Mouse (Mus musculus) MEL (cell line): ENCODE data around the gene Egfem1. TPM values are rescaled to one million over a fixed set of nuclear protein-coding genes. Genes with fewer than 3 reads are reported as not detected.

ENCODE experiments used
- DNase-seq: peaks from one replicate; pipeline ENCODE4 v3.0.0; 2011; ENCODE audit warnings: low read depth, low spot score
- H3K27ac ChIP-seq: 2 replicates; pipeline ENCODE4 v1.5.1; 2012; ENCODE audit warnings: low read depth, mild to moderate bottlenecking, control low read depth, low read length, moderate library complexity; ENCODE audit not compliant: control insufficient read depth
- H3K27me3 ChIP-seq, 2 experiments: fragments of 150-350 bp in 1 of 2; sonication (generic) in 1 of 2; 2 replicates each; pipeline ENCODE4 v1.6.1; 2012; ENCODE audit warnings: low read length in 2 of 2, mild to moderate bottlenecking in 2 of 2, improper control_type of control experiment in 1 of 2, moderate library complexity in 1 of 2; ENCODE audit not compliant: insufficient read depth in 2 of 2, control insufficient read depth in 1 of 2
- H3K36me3 ChIP-seq, 2 experiments: 2 replicates each; pipeline ENCODE4 v1.6.1; 2012 to 2014; ENCODE audit warnings: low read length in 2 of 2, improper control_type of control experiment in 1 of 2, inconsistent platforms in 1 of 2, mild to moderate bottlenecking in 1 of 2; ENCODE audit not compliant: insufficient read depth in 2 of 2, control insufficient read depth in 1 of 2
- H3K4me1 ChIP-seq, 2 experiments: fragments of 150-350 bp in 1 of 2; sonication (generic) in 1 of 2; 2 replicates each; pipeline ENCODE4 v1.6.1; 2012; ENCODE audit warnings: low read length in 2 of 2, improper control_type of control experiment in 1 of 2, mild to moderate bottlenecking in 1 of 2; ENCODE audit not compliant: insufficient read depth in 2 of 2, control insufficient read depth in 1 of 2
- H3K4me3 ChIP-seq, 2 experiments: fragments of 150-350 bp in 1 of 2; sonication (generic) in 1 of 2; 2 replicates each; pipeline ENCODE4 v1.5.1; 2012; ENCODE audit warnings: low read depth in 2 of 2, low read length in 2 of 2, mild to moderate bottlenecking in 2 of 2, moderate library complexity in 2 of 2, control low read depth in 1 of 2, improper control_type of control experiment in 1 of 2; ENCODE audit not compliant: control insufficient read depth in 1 of 2, insufficient read depth in 1 of 2
- H3K79me2 ChIP-seq: 2 replicates; pipeline ENCODE4 v1.6.1; 2012; ENCODE audit warnings: mild to moderate bottlenecking, low read length, moderate library complexity; ENCODE audit not compliant: control insufficient read depth, poor library complexity, insufficient read depth
- H3K9ac ChIP-seq: 2 replicates; pipeline ENCODE4 v1.6.1; 2012; ENCODE audit warnings: low read depth, mild to moderate bottlenecking, control low read depth, low read length, moderate library complexity; ENCODE audit not compliant: control insufficient read depth, poor library complexity, severe bottlenecking
- H3K9me3 ChIP-seq: fragments of 150-350 bp; sonication (generic); replicated peaks from 2 replicates; pipeline ENCODE4 v1.6.1; 2012; ENCODE audit warnings: mild to moderate bottlenecking, low read length, improper control_type of control experiment, moderate library complexity; ENCODE audit not compliant: insufficient read depth
- CTCF ChIP-seq, 3 experiments: IDR thresholded peaks in 2 of 3; conservative IDR thresholded peaks in 1 of 3; 2 replicates each; pipeline ENCODE4 v1.5.1; 2011 to 2012; ENCODE audit warnings: low read length in 3 of 3, low read depth in 2 of 3, mild to moderate bottlenecking in 2 of 3, improper control_type of control experiment in 1 of 3, inconsistent platforms in 1 of 3, mixed read lengths in 1 of 3, moderate library complexity in 1 of 3; ENCODE audit not compliant: control insufficient read depth in 1 of 3, insufficient read depth in 1 of 3, poor library complexity in 1 of 3, severe bottlenecking in 1 of 3
- MAZ ChIP-seq: IDR thresholded peaks from 2 replicates; pipeline ENCODE4 v1.6.1; 2012; ENCODE audit warnings: low read depth, mild to moderate bottlenecking, inconsistent platforms, low read length, improper control_type of control experiment
- RAD21 ChIP-seq: IDR thresholded peaks from 2 replicates; pipeline ENCODE4 v1.6.1; 2011; ENCODE audit warnings: mild to moderate bottlenecking, low read depth, low read length, improper control_type of control experiment
- SMC3 ChIP-seq: IDR thresholded peaks from 2 replicates; pipeline ENCODE4 v1.6.1; 2011; ENCODE audit warnings: low read depth, low read length, improper control_type of control experiment
- polyA plus RNA-seq, 2 experiments: library from polyadenylated mRNA; stranded (reverse) in 1 of 2; unstranded in 1 of 2; fragments of >175 nt in 1 of 2; fragments of >200 nt in 1 of 2; gene quantifications; 2 replicates each; pipeline versions ENCODE4 v1.2.1 to v1.2.4; 2012; ENCODE audit warnings: low replicate concordance in 2 of 2, low read depth in 1 of 2; ENCODE audit not compliant: insufficient read length in 2 of 2, insufficient read depth in 1 of 2, missing spikeins in 1 of 2
- total RNA-seq: library from RNA; depleted of rRNA; stranded (reverse); fragments of 300-350 nt; gene quantifications from 2 replicates; pipeline ENCODE4 v1.2.3, GENCODE M21; 2012; rRNA removed

The Egfem1 gene
- total and polyA plus RNA-seq, 3 experiments: not detected

GRCm38 (mm10) chr3:29739292-29739691, 657.5 kb downstream of the Egfem1 start:
- no peaks in the 10 kb centered on the region for H3K27me3 ChIP-seq
- H3K79me2 ChIP-seq: no peaks in the 10 kb centered on the region
- TF ChIP-seq RAD21 (peak; percentile 11; the same call in 1 of the 2 replicates), SMC3 (peak; percentile 30), CTCF (IDR thresholded peaks at IDR 0.05 in 2 of 3, conservative IDR thresholded peaks at IDR 0.05 in 1 of 3; ENCODE audit: control insufficient read depth in 1 of 3, insufficient read depth in 1 of 3, low read depth in 2 of 3, low read length in 3 of 3, poor library complexity in 1 of 3, severe bottlenecking in 1 of 3) (peak in 2 of 3 experiments; percentile 11 to 31; a peak in 1 of 6 replicates), MAZ (no peak)
- no peak overlapping the region for H3K27ac ChIP-seq
- H3K36me3 ChIP-seq: no peaks in the 10 kb centered on the region
- peak; percentile 16 for DNase-seq
- no peaks in the 10 kb centered on the region for H3K9me3 ChIP-seq
- no peak overlapping the region for H3K4me3 ChIP-seq
- H3K4me1 ChIP-seq: no peaks in the 10 kb centered on the region
- H3K9ac ChIP-seq: no peak overlapping the region

Other genes starting within 250 kb of the Egfem1 start
- gene Gm1527, start 189.4 kb upstream of the Egfem1 start, total RNA-seq: not detected in 2 replicates
- not detected for gene Gm1527, start 189.4 kb upstream of the Egfem1 start, polyA plus RNA-seq